Mouse (Mus musculus): ENCODE measurements around the gene Lmtk3. TPM values are rescaled to one million over a fixed set of nuclear protein-coding genes. Genes with fewer than 3 reads are reported as not detected.

The Lmtk3 gene
- polyA plus RNA-seq, 2 experiments, result 0.18 TPM; not detected in 1

- H3K9ac ChIP-seq (replicated peaks), result no peak overlapping the region
- no peak overlapping the region for H3K27ac ChIP-seq
- no peaks in the 10 kb centered on the region for H3K27me3 ChIP-seq (ENCODE audit: control insufficient read depth, insufficient read depth, low read length)
- H3K4me2 ChIP-seq (ENCODE audit: low read depth), result no peak overlapping the region
- peaks cover 0 to 12% of the 10 kb centered on the region in 2 experiments; a peak in 3 of 4 replicates for H3K4me1 ChIP-seq (replicated peaks; ENCODE audit: control insufficient read depth in 2 of 2, insufficient read depth in 2 of 2, low read length in 1 of 2)
- TF ChIP-seq EP300 (IDR thresholded peaks at IDR 0.05; ENCODE audit: low read depth), result no peak
- TF ChIP-seq CTCF (IDR thresholded peaks at IDR 0.05; ENCODE audit: low read depth), result no peak
- H3K36me3 ChIP-seq (replicated peaks; ENCODE audit: control insufficient read depth, insufficient read depth, low read depth), result peaks cover 16% of the 10 kb centered on the region
- ATAC-seq (ENCODE audit: insufficient read depth), result no peak
- no peaks in the 10 kb centered on the region for H3K9me3 ChIP-seq (ENCODE audit: control insufficient read depth, low read length)
- no peak for DNase-seq (ENCODE audit: low read depth in 3 of 3, low spot score in 3 of 3)
- 48% methylated on average over 2 of the region's 2 CpGs for WGBS (ENCODE audit: insufficient replicate concordance)
- no peak overlapping the region for H3K4me3 ChIP-seq (ENCODE audit: insufficient read depth in 1 of 2, low read depth in 2 of 2, low read length in 2 of 2)
Observed at GRCm38 (mm10) chr7:45815984-45816351, 32.4 kb downstream of the Lmtk3 start.

- WGBS (ENCODE audit: insufficient replicate concordance), result 10% methylated on average over 25 of the region's 25 CpGs
- no peak overlapping the region for H3K27ac ChIP-seq
- DNase-seq (ENCODE audit: low read depth in 3 of 3, low spot score in 3 of 3) (no peak), ATAC-seq (ENCODE audit: insufficient read depth) (no peak)
- H3K4me3 ChIP-seq (ENCODE audit: insufficient read depth in 1 of 2, low read depth in 2 of 2, low read length in 2 of 2), result no peak overlapping the region
- no peak overlapping the region for H3K9ac ChIP-seq (replicated peaks)
- H3K9me3 ChIP-seq (ENCODE audit: control insufficient read depth, low read length), result no peaks in the 10 kb centered on the region
- no peaks in the 10 kb centered on the region for H3K27me3 ChIP-seq (ENCODE audit: control insufficient read depth, insufficient read depth, low read length)
- H3K4me2 ChIP-seq (ENCODE audit: low read depth), result no peak overlapping the region
- TF ChIP-seq EP300 (IDR thresholded peaks at IDR 0.05; ENCODE audit: low read depth), result no peak
- no peak for TF ChIP-seq CTCF (IDR thresholded peaks at IDR 0.05; ENCODE audit: low read depth)
- peaks cover 0 to 3% of the 10 kb centered on the region in 2 experiments; a peak in 3 of 4 replicates for H3K4me1 ChIP-seq (replicated peaks; ENCODE audit: control insufficient read depth in 2 of 2, insufficient read depth in 2 of 2, low read length in 1 of 2)
- peaks cover 6% of the 10 kb centered on the region for H3K36me3 ChIP-seq (replicated peaks; ENCODE audit: control insufficient read depth, insufficient read depth, low read depth)
Observed at GRCm38 (mm10) chr7:45819843-45820242, 36.3 kb downstream of the Lmtk3 start.

- no peak overlapping the region for H3K9ac ChIP-seq (replicated peaks)
- ATAC-seq (ENCODE audit: insufficient read depth) (no peak), DNase-seq (ENCODE audit: low read depth in 3 of 3, low spot score in 3 of 3) (no peak)
- H3K27ac ChIP-seq, result no peak overlapping the region
- no peaks in the 10 kb centered on the region for H3K4me1 ChIP-seq (replicated peaks; ENCODE audit: control insufficient read depth in 2 of 2, insufficient read depth in 2 of 2, low read length in 1 of 2)
- H3K27me3 ChIP-seq (ENCODE audit: control insufficient read depth, insufficient read depth, low read length), result no peaks in the 10 kb centered on the region
- peaks cover 15% of the 10 kb centered on the region for H3K36me3 ChIP-seq (replicated peaks; ENCODE audit: control insufficient read depth, insufficient read depth, low read depth)
- no peak overlapping the region for H3K4me2 ChIP-seq (ENCODE audit: low read depth)
- no peaks in the 10 kb centered on the region for H3K9me3 ChIP-seq (ENCODE audit: control insufficient read depth, low read length)
- TF ChIP-seq EP300 (IDR thresholded peaks at IDR 0.05; ENCODE audit: low read depth) (no peak), CTCF (IDR thresholded peaks at IDR 0.05; ENCODE audit: low read depth) (no peak)
- no peak overlapping the region for H3K4me3 ChIP-seq (ENCODE audit: insufficient read depth in 1 of 2, low read depth in 2 of 2, low read length in 2 of 2)
Observed at GRCm38 (mm10) chr7:45820913-45821312, 37.4 kb downstream of the Lmtk3 start.

GRCm38 (mm10) chr7:45824598-45824997 is 41.1 kb downstream of the Lmtk3 start, which contains the start of gene Kcnj14:
Kcnj14 (minus strand) TSS chr7:45824782.
- ATAC-seq (ENCODE audit: insufficient read depth), result no peak
- Histone ChIP-seq H3K27ac (no peak within 1 kb of the TSS), H3K27me3 (ENCODE audit: control insufficient read depth, insufficient read depth, low read length) (no peaks in the 10 kb centered on the region), H3K9ac (replicated peaks) (no peak within 1 kb of the TSS), H3K4me3 (ENCODE audit: insufficient read depth in 1 of 2, low read depth in 2 of 2, low read length in 2 of 2) (no peak within 1 kb of the TSS), H3K4me2 (ENCODE audit: low read depth) (no peak within 1 kb of the TSS), H3K4me1 (replicated peaks; ENCODE audit: control insufficient read depth in 2 of 2, insufficient read depth in 2 of 2, low read length in 1 of 2) (peaks cover 0 to 3% of the 10 kb centered on the region in 2 experiments; a peak in 1 of 4 replicates), H3K9me3 (ENCODE audit: control insufficient read depth, low read length) (no peaks in the 10 kb centered on the region), H3K36me3 (replicated peaks; ENCODE audit: control insufficient read depth, insufficient read depth, low read depth) (peaks cover 38% of the 10 kb centered on the region)
- WGBS (ENCODE audit: insufficient replicate concordance), result 59% methylated on average over 7 of the region's 7 CpGs
- TF ChIP-seq EP300 (IDR thresholded peaks at IDR 0.05; ENCODE audit: low read depth) (no peak), CTCF (IDR thresholded peaks at IDR 0.05; ENCODE audit: low read depth) (no peak)
- DNase-seq (ENCODE audit: low read depth in 3 of 3, low spot score in 3 of 3), result no peak

GRCm38 (mm10) chr7:45826631-45827030 is 43.1 kb downstream of the Lmtk3 start:
- TF ChIP-seq EP300 (IDR thresholded peaks at IDR 0.05; ENCODE audit: low read depth), result no peak
- no peak for TF ChIP-seq CTCF (IDR thresholded peaks at IDR 0.05; ENCODE audit: low read depth)
- Histone ChIP-seq H3K4me1 (replicated peaks; ENCODE audit: control insufficient read depth in 2 of 2, insufficient read depth in 2 of 2, low read length in 1 of 2) (peaks cover 0 to 7% of the 10 kb centered on the region in 2 experiments; a peak in 3 of 4 replicates), H3K9me3 (ENCODE audit: control insufficient read depth, low read length) (no peaks in the 10 kb centered on the region), H3K4me3 (ENCODE audit: insufficient read depth in 1 of 2, low read depth in 2 of 2, low read length in 2 of 2) (no peak overlapping the region), H3K36me3 (replicated peaks; ENCODE audit: control insufficient read depth, insufficient read depth, low read depth) (peaks cover 38% of the 10 kb centered on the region), H3K9ac (replicated peaks) (no peak overlapping the region), H3K27ac (no peak overlapping the region), H3K4me2 (ENCODE audit: low read depth) (no peak overlapping the region), H3K27me3 (ENCODE audit: control insufficient read depth, insufficient read depth, low read length) (peaks cover 6% of the 10 kb centered on the region)
- WGBS (ENCODE audit: insufficient replicate concordance), result 76% methylated on average over 7 of the region's 7 CpGs
- DNase-seq (ENCODE audit: low read depth in 3 of 3, low spot score in 3 of 3) (no peak), ATAC-seq (ENCODE audit: insufficient read depth) (no peak)
